Mouse (Mus musculus) heart, postnatal 14 days (tissue): Measurements from ENCODE around the gene Gm21996. TPM values are rescaled to one million over a fixed set of nuclear protein-coding genes. Genes with fewer than 3 reads are reported as not detected.
"Not testable (repeated sequence)": the region's sequence is repeated elsewhere in the genome, so short reads cannot be mapped to it uniquely, and the experiment has no call there.

Experiments
- DNase-seq, 2 experiments: peaks; one replicate each; pipeline ENCODE4 v3.0.0; 2021 to 2022
- intact Hi-C: fragments of 180-260 bp; cut with DNase I; formaldehyde crosslinking; loops from one replicate; pipeline ENCODE4 v1.15.1; 2025
- long read RNA-seq, 2 experiments: library from polyadenylated mRNA; stranded (forward); transcript quantifications; one replicate each; pipeline ENCODE4 v2.0.0; 2021
- total RNA-seq, 2 experiments: library from RNA; stranded (reverse); gene quantifications; 2 replicates each; pipeline ENCODE4 v1.2.3; 2021

The Gm21996 gene
- not detected for total RNA-seq
- long read RNA-seq, experiment 1, result 0 reads
- long read RNA-seq, experiment 2, result 0 reads

DNA sequence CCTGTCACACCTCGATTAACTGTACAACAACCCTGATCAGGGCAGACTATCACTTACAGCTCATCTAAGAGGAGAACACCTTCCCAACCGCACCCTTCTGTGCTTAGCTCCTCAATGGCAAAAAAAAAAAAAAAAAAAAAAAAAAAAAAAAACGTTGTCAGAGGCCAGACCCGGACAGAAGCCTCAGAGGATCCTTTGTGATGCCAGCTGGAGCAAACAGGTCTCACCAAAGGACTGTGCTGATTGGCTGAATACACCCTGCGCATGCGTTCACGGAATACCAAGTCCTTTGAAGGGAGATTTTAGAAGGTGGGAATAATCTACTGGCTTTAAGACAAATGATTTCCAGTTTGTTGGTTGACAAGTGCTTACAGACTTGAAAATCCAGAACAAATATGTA lies at the start of gene Gm21996:
Gm21996 (minus strand) TSS at position 101 of the 400 bp plus-strand sequence.
- DNase-seq, intact Hi-C loops: not testable (repeated sequence)
